Mouse (Mus musculus) CH12.LX (cell line): ENCODE data around the gene Cecr2. TPM values are rescaled to one million over a fixed set of nuclear protein-coding genes. Genes with fewer than 3 reads are reported as not detected.

ENCODE experiments used
- DNase-seq: peaks from one replicate; pipeline ENCODE4 v3.0.0-alpha.2; 2013; ENCODE audit errors: extremely low read depth
- H3K27ac ChIP-seq: 2 replicates; pipeline ENCODE4 v1.5.1; 2012; ENCODE audit warnings: low read depth, mild to moderate bottlenecking, control low read depth, moderate library complexity; ENCODE audit not compliant: insufficient read depth
- H3K27me3 ChIP-seq: replicated peaks from 2 replicates; pipeline ENCODE3; 2012; ENCODE audit warnings: inconsistent platforms
- H3K36me3 ChIP-seq, 2 experiments: replicated peaks in 1 of 2; 2 replicates each; pipeline versions ENCODE3 to v1.6.1; 2012; ENCODE audit warnings: inconsistent platforms in 1 of 2, low read length in 1 of 2, mild to moderate bottlenecking in 1 of 2, mixed read lengths in 1 of 2, moderate library complexity in 1 of 2; ENCODE audit not compliant: control insufficient read depth in 1 of 2, insufficient read depth in 1 of 2
- H3K4me1 ChIP-seq, 2 experiments: 2 replicates each; pipeline ENCODE4 v1.6.1; 2012; ENCODE audit warnings: inconsistent platforms in 1 of 2, moderate library complexity in 1 of 2; ENCODE audit not compliant: insufficient read depth in 2 of 2, control insufficient read depth in 1 of 2
- H3K4me2 ChIP-seq: 2 replicates; pipeline ENCODE4 v1.6.1; 2012; ENCODE audit warnings: low read depth, mild to moderate bottlenecking, control low read depth; ENCODE audit not compliant: poor library complexity, insufficient read depth, severe bottlenecking
- H3K4me3 ChIP-seq, 3 experiments: fragments of 150-350 bp in 1 of 3; sonication (generic) in 1 of 3; replicated peaks in 1 of 3; 2 replicates each; pipeline versions ENCODE3 to v1.5.1; 2011 to 2012; ENCODE audit warnings: low read depth in 2 of 3, low read length in 2 of 3, mild to moderate bottlenecking in 2 of 3, moderate library complexity in 2 of 3, control low read depth in 1 of 3, improper control_type of control experiment in 1 of 3, inconsistent platforms in 1 of 3, mixed read lengths in 1 of 3; ENCODE audit not compliant: poor library complexity in 1 of 3
- H3K79me2 ChIP-seq: replicated peaks from 2 replicates; pipeline ENCODE4 v1.6.1; 2012; ENCODE audit warnings: mild to moderate bottlenecking, moderate library complexity; ENCODE audit not compliant: control insufficient read depth, poor library complexity, insufficient read depth, severe bottlenecking; ENCODE audit errors: extremely low read depth
- H3K9ac ChIP-seq: 2 replicates; pipeline ENCODE4 v1.6.1; 2012; ENCODE audit warnings: low read depth, mild to moderate bottlenecking, control low read depth, moderate library complexity; ENCODE audit not compliant: insufficient read depth
- H3K9me3 ChIP-seq: replicated peaks from 2 replicates; pipeline ENCODE3; 2012; ENCODE audit warnings: low read length, inconsistent platforms, mixed read lengths
- BHLHE40 ChIP-seq: IDR thresholded peaks from 2 replicates; pipeline ENCODE4 v1.6.1; 2011; ENCODE audit warnings: mild to moderate bottlenecking, low read depth, low read length, improper control_type of control experiment
- CHD1 ChIP-seq: IDR thresholded peaks from 2 replicates; pipeline ENCODE4 v1.6.1; 2012; ENCODE audit warnings: low read depth, low read length, improper control_type of control experiment, inconsistent platforms
- CHD2 ChIP-seq: IDR thresholded peaks from 2 replicates; pipeline ENCODE4 v1.6.1; 2011; ENCODE audit warnings: low read length, improper control_type of control experiment
- ELF1 ChIP-seq: IDR thresholded peaks from 2 replicates; pipeline ENCODE4 v1.6.1; 2014; ENCODE audit warnings: low read depth, mild to moderate bottlenecking, inconsistent platforms, low read length, improper control_type of control experiment
- ETS1 ChIP-seq: conservative IDR thresholded peaks from 2 replicates; pipeline ENCODE4 v1.6.1; 2012; ENCODE audit warnings: low read depth, mild to moderate bottlenecking, inconsistent platforms, low read length, improper control_type of control experiment, moderate library complexity
- IRF4 ChIP-seq: IDR thresholded peaks from 2 replicates; pipeline ENCODE4 v1.6.1; 2014; ENCODE audit warnings: low read depth, mild to moderate bottlenecking, inconsistent platforms, low read length, improper control_type of control experiment
- JUN ChIP-seq: IDR thresholded peaks from 2 replicates; pipeline ENCODE4 v1.6.1; 2011; ENCODE audit warnings: low read depth, mild to moderate bottlenecking, low read length, improper control_type of control experiment, moderate library complexity; ENCODE audit not compliant: insufficient read depth
- MAFK ChIP-seq: IDR thresholded peaks from 2 replicates; pipeline ENCODE4 v1.6.1; 2011; ENCODE audit warnings: low read length, improper control_type of control experiment; ENCODE audit not compliant: insufficient replicate concordance
- MAX ChIP-seq: IDR thresholded peaks from 2 replicates; pipeline ENCODE4 v1.6.1; 2011; ENCODE audit warnings: low read length, improper control_type of control experiment
- MAZ ChIP-seq: IDR thresholded peaks from 2 replicates; pipeline ENCODE4 v1.6.1; 2012; ENCODE audit warnings: low read depth, mild to moderate bottlenecking, inconsistent platforms, low read length, improper control_type of control experiment, moderate library complexity
- MEF2A ChIP-seq: IDR thresholded peaks from 2 replicates; pipeline ENCODE4 v1.6.1; 2014; ENCODE audit warnings: low read depth, mild to moderate bottlenecking, inconsistent platforms, low read length, improper control_type of control experiment, borderline replicate concordance
- NELFE ChIP-seq: IDR thresholded peaks from 2 replicates; pipeline ENCODE4 v1.6.1; 2011; ENCODE audit warnings: low read depth, low read length, improper control_type of control experiment
- PAX5 ChIP-seq: IDR thresholded peaks from 2 replicates; pipeline ENCODE4 v1.6.1; 2012; ENCODE audit warnings: low read length, inconsistent platforms, mixed read lengths
- POLR2A ChIP-seq: IDR thresholded peaks from 2 replicates; pipeline ENCODE4 v1.6.1; 2011; ENCODE audit warnings: low read depth, mild to moderate bottlenecking, improper control_type of control experiment, low read length
- POLR2AphosphoS2 ChIP-seq: IDR thresholded peaks from 2 replicates; pipeline ENCODE4 v1.6.1; 2011; ENCODE audit warnings: low read depth, low read length, improper control_type of control experiment
- dilution Hi-C: fragments of 300-500 bp; cut with MboI; formaldehyde crosslinking; loops from 2 replicates; pipeline ENCODE4 v1.14.3; 2020; ENCODE audit warnings: low sequenced_read_pairs; ENCODE audit not compliant: extremely low pct_unique_long_range_greater_than_20kb, extremely low pct_ligation_motif_present
- in situ Hi-C: fragments of 300-500 bp; cut with MboI; formaldehyde crosslinking; loops from 3 replicates; pipeline ENCODE4 v1.14.3; 2019; ENCODE audit warnings: low sequenced_read_pairs, low pct_ligation_motif_present, low pct_unique_long_range_greater_than_20kb, mixed read lengths
- polyA plus RNA-seq: library from polyadenylated mRNA; unstranded; fragments of >175 nt; gene quantifications from 2 replicates; pipeline ENCODE4 v1.2.1, GENCODE M21; 2012; ENCODE audit warnings: low read depth; ENCODE audit not compliant: insufficient read length
- total RNA-seq, 2 experiments: library from RNA; depleted of rRNA; stranded (reverse); fragments of 300-350 nt in 1 of 2; fragments of >200 nt in 1 of 2; gene quantifications; 2 replicates each; pipeline ENCODE4 v1.2.3; 2012 to 2014

Gene Cecr2
- total and polyA plus RNA-seq, 3 experiments, result 6.6 to 15.0 (median 12.5) TPM

DNA sequence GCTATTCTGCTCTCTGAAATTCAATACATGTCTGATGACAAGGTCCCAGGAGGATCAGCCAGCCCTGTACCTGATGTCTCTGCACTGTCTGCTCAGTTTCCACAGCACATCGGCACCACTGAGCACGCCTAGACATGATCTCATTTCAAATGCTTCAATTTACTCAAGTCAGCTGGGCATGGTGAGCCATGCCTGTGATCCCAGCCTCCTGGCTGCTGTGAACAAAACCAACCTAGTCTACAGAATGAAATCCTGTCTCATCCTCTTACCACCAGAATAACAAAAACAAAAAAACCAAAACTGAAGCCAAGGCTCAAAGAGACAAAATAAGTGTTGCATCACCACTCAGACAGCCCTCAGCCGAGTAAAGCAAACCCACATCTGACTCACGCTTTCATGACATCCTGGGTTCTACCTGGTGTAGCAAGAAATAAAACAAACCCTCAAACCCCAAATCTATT lies 133.4 kb downstream of the Cecr2 start:
- TF ChIP-seq MAX, result no peak
- no peak; the same call in 1 of the 2 replicates for TF ChIP-seq MEF2A
- TF ChIP-seq ELF1, result no peak
- peak; percentile 65 for TF ChIP-seq BHLHE40
- no peak for TF ChIP-seq MAFK
- peak; percentile 83 for TF ChIP-seq ETS1
- no peak for TF ChIP-seq POLR2AphosphoS2
- no peak for TF ChIP-seq POLR2A
- no peak for TF ChIP-seq IRF4
- no peak for TF ChIP-seq PAX5
- in situ Hi-C loops, result no loop called here

DNA sequence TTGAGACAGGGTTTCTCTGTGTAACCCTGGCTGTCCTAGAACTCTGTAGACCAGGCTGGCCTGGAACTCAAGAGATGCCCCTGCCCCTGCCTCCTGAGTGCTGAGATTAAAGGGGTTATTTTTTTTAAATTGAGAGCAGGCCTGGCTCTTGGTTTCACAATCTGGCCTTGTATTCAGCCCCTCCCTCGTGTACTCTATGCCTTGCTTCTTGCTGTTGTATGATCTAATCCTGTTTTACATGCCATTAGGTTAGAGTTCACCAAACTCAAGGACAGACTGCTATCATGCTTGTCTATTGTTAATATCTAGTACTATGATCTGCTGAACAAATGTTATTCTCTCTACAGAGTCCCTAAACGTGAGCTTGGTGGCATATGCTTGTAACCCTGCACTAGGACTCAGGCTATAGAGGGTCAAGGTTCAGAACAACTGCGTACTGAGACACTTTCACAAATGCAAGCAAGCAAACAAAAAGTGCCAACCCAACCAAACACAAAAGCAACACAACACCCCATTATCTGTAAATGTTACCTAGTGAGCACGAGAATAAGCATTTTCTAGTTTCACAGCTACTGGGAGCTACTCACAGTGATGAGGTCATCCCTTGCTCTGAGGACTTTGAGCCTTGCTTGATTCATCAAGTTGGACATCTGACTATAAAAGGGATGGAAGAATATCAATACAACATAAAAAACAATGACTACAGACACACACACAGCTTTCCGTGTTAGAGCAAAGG lies 141.0 kb downstream of the Cecr2 start:
- Histone ChIP-seq H3K4me1 (no peaks in the 10 kb centered on the region), H3K27ac (no peak overlapping the region), H3K36me3 (peaks cover 67 to 90% of the 10 kb centered on the region in 2 experiments), H3K9me3 (peaks cover 3% of the 10 kb centered on the region), H3K79me2 (no peaks in the 10 kb centered on the region), H3K4me2 (no peak overlapping the region), H3K4me3 (no peak overlapping the region), H3K27me3 (no peaks in the 10 kb centered on the region), H3K9ac (no peak overlapping the region)
- in situ Hi-C loops (no loop called here), dilution Hi-C loops (no loop called here)
- TF ChIP-seq MAZ (no peak), CHD2 (no peak), NELFE (no peak), JUN (no peak), CHD1 (no peak), POLR2AphosphoS2 (no peak), IRF4 (no peak)
- no peak for DNase-seq

More for the DNA sequence above, 133.4 kb downstream of the Cecr2 start:
- H3K4me3 ChIP-seq, result no peak overlapping the region
- H3K4me2 ChIP-seq, result no peak overlapping the region
- DNase-seq, result peak; percentile 76
- H3K9ac ChIP-seq, result no peak overlapping the region
- no peaks in the 10 kb centered on the region for H3K27me3 ChIP-seq
- no peaks in the 10 kb centered on the region for H3K9me3 ChIP-seq
- H3K36me3 ChIP-seq, result peaks cover 88 to 98% of the 10 kb centered on the region in 2 experiments
- dilution Hi-C loops, result no loop called here
- H3K4me1 ChIP-seq, result peaks cover 13 to 34% of the 10 kb centered on the region in 2 experiments
- peak overlapping the region; percentile 53 for H3K27ac ChIP-seq
- no peaks in the 10 kb centered on the region for H3K79me2 ChIP-seq
